Mouse (Mus musculus): Measurements from ENCODE around the gene Olfr611. TPM values are rescaled to one million over a fixed set of nuclear protein-coding genes. Genes with fewer than 3 reads are reported as not detected.
"Not testable (repeated sequence)": the region's sequence is repeated elsewhere in the genome, so short reads cannot be mapped to it uniquely, and the experiment has no call there.

Gene Olfr611
- not detected for total RNA-seq (2021)

DNA sequence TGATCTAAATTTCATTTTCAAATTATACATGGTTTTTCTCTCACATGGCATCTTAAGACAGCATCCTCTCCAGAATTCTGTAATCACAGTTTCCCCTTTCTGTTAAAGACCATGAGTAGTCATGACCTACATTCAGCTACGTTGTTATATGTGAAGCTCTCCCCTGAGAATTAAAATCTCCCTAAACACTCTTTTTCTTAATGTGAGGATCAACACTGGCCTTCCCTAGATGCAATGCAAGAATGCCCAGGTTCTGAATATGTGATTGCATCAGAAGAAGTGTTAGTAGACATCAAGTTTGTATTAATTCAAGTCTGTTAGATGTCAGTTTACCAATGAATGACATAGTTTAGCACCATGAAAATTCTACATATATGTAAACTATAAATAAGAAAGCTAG, at the start of gene Olfr611:
Gene Olfr611, minus strand, starts transcription at position 101 of the 400 bp plus-strand sequence.
- DNase-seq; intact Hi-C loops (cut with DNase I): not testable (repeated sequence)

DNA sequence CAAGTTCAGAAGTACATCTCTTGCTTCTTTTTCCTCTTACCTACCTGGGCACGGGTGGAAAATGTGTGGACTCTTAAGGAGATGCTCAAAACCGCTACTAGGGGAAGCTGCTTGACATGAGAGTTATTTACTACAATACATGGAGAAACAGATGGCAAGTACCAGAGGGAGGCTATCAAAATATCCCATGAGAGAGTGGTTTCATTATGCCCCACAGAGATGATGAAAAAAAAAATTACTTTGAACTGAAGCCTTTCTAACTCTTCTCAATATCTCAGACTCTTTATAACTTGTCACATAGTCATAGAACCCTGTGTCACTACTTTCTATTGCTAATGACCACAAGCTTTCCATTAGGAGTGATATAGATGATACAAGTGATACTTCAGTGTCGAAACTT, 48.4 kb upstream of the Olfr611 start, which contains the start of gene Olfr616:
Gene Olfr616, minus strand, starts transcription at position 101 of the 400 bp plus-strand sequence.
- DNase-seq = no peak
- intact Hi-C loops (cut with DNase I) = loop anchor here (10.0 kb wide), 1 partner anchor 74 kb away; the partner anchor contains the start of gene Olfr609

DNA sequence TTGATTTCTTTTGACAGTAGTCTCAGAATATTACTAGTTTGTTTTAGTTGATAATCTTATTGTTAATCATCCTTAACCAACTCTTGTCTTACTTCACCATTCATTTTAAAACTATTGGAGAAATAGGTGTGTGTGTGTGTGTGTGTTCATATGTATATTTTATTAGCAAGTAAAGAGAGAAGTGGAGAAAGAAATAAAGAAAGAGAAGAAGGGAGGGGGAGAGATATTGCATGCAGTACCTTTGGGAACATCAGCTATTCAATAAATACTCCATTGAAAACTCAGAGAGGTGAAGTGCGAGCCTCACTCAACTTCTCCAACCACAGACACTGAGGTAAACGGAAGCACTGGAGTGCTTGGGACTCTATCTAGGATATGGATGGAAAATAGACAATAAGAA, 35.1 kb upstream of the Olfr611 start, which contains the start of gene Olfr615:
Gene Olfr615, plus strand, starts transcription at position 301 of the 400 bp plus-strand sequence.
- no peak for DNase-seq
- intact Hi-C loops (cut with DNase I) = no loop called here

DNA sequence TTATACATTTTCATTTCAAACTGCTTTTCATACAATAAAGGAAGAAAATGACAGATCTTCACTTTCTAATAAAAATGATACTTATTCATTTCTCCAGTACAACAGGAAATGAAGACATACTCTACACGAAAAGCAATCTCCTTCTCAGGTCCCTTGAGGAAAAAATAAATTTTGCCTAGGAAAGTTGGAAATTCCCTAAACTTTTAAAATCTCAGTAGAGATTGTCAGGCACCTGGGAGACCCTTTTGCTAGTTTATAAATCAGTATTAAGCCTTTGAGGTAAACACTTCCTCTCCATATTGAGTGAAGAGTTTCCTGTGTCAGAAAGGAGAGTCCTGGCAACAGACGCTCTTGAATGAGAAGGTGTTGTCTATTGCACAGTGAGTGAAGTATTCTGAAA, 27.1 kb upstream of the Olfr611 start, which contains the start of gene Olfr613:
Gene Olfr613, plus strand, starts transcription at position 301 of the 400 bp plus-strand sequence.
- intact Hi-C loops (cut with DNase I) = no loop called here
- DNase-seq = no peak

DNA sequence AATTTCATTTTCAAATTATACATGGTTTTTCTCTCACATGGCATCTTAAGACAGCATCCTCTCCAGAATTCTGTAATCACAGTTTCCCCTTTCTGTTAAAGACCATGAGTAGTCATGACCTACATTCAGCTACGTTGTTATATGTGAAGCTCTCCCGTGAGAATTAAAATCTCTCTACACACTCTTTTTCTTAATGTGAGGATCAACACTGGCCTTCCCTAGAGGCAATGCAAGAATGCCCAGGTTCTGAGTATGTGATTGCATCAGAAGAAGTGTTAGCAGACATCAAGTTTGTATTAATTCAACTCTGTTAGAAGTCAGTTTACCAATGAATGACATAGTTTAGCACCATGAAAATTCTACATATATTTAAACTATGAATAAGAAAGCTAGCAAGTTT, 22.0 kb upstream of the Olfr611 start, which contains the start of gene Olfr612:
Gene Olfr612, minus strand, starts transcription at position 101 of the 400 bp plus-strand sequence.
- intact Hi-C loops (cut with DNase I); DNase-seq: not testable (repeated sequence)

DNA sequence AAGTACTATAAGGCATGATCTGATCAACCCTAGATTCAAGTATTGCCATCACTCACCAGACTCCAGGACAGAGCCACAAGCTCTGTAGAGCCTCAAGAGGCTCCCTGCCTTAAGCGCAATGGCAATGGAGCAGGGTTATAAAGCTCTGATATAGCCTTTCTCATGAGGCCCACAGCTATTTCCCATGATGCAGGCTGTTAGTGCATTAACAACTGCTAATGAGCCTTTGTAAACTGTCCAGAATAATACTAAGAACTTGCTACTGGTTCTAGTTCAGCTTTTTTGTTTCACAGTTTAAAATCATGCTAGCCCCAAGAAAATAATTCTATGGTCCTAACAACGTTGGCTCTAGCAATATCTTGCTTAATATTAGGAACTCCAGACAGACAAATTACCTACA, 8.6 kb downstream of the Olfr611 start, which contains the start of gene Olfr610:
Gene Olfr610, minus strand, starts transcription at position 101 of the 400 bp plus-strand sequence.
- DNase-seq = no peak
- intact Hi-C loops (cut with DNase I) = no loop called here

DNA sequence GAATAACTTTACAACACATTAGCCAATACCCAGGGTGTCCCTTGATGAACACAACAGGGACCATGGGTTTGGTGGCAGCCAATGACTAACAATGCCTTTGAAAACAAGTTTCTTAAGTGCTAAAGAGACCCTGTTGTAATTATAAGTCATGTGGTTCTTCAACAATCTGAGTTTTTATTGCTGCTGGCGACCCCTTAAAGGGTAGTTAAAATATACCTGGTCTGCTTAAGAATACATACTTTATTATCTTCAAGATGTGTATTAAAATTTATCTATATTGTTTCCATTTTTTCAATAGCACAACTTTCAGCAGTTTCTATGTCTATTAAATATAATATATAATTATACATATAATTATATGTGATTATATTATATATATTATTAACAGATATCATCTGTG, 22.7 kb downstream of the Olfr611 start, which contains the start of gene Olfr609:
Gene Olfr609, minus strand, starts transcription at position 101 of the 400 bp plus-strand sequence.
- DNase-seq = no peak
- intact Hi-C loops (cut with DNase I) = loop anchor here (10.0 kb wide), 1 partner anchor 67 kb away; the partner anchor contains the start of gene Olfr616

DNA sequence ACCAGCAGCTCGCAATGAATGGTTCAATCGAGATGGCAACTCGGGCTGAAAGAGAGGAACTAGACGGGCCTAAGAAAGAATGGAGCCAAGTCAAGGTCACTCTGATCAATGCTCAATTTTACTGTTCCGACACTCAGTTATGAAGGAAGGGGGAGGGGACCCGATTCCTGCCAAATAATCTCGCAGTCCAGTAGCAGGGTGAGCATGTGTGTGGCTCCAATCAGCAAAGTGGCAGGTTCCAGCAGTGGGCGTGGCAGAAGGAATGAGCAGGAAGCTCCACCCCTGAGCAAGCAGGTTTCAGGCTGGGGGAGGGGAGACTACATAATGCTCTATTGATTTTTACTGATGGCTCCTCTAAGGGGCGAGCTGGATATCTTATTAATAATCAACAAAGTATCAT, 43.5 kb downstream of the Olfr611 start:
- DNase-seq; intact Hi-C loops (cut with DNase I): not testable (repeated sequence)

DNA sequence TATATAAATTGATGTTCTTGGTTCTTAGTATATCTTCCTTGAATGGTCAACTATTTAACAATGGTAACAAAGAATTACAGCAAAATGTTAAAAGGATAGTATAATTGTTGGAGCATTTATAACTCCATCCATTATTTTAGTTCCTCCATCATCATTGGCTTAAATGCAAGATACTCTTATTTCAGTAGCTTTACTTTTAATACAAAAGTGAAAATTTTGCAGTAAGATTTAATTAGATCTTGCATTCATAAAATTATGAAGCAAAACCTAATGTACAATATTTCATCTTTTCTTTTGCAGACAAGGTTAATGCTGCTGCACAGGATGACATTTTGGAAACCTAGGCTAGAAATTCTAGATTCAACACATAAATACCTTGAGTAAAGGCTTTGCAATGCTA, 51.1 kb downstream of the Olfr611 start, which contains the start of gene Olfr608:
Gene Olfr608, plus strand, starts transcription at position 301 of the 400 bp plus-strand sequence.
- intact Hi-C loops (cut with DNase I) = no loop called here
- DNase-seq = no peak

Other genes starting within 250 kb of the Olfr611 start
- not detected for gene Olfr596, start 215.2 kb downstream of the Olfr611 start, total RNA-seq (2021)
- not detected for gene Olfr597, start 204.5 kb downstream of the Olfr611 start, total RNA-seq (2021)
- gene Olfr598, start 197.3 kb downstream of the Olfr611 start, total RNA-seq (2021) = not detected
- not detected for gene Olfr599, start 184.9 kb downstream of the Olfr611 start, total RNA-seq (2021)
- gene Olfr600, start 171.2 kb downstream of the Olfr611 start, total RNA-seq (2021) = not detected
- gene Olfr601, start 158.2 kb downstream of the Olfr611 start, total RNA-seq (2021) = not detected
- not detected for gene Olfr603, start 134.7 kb downstream of the Olfr611 start, total RNA-seq (2021)
- gene Usp17lc, start 105.8 kb downstream of the Olfr611 start, total RNA-seq (2021) = not detected
- gene Olfr605, start 75.4 kb downstream of the Olfr611 start, total RNA-seq (2021) = not detected
- gene Olfr606, start 71.8 kb downstream of the Olfr611 start, total RNA-seq (2021) = not detected
- not detected for gene Olfr607, start 56.7 kb downstream of the Olfr611 start, total RNA-seq (2021)
- gene Olfr608, start 51.0 kb downstream of the Olfr611 start, total RNA-seq (2021) = under 1 TPM; 0.17 to 0.62 TPM
- not detected for gene Olfr609, start 22.8 kb downstream of the Olfr611 start, total RNA-seq (2021)
- not detected for gene Olfr610, start 8.7 kb downstream of the Olfr611 start, total RNA-seq (2021)
- gene Olfr612, start 21.9 kb upstream of the Olfr611 start, total RNA-seq (2021) = not detected
- not detected for gene Olfr613, start 27.2 kb upstream of the Olfr611 start, total RNA-seq (2021)
- gene Olfr615, start 35.2 kb upstream of the Olfr611 start, total RNA-seq (2021) = not detected
- gene Olfr616, start 48.3 kb upstream of the Olfr611 start, total RNA-seq (2021) = not detected
- gene Olfr617, start 52.2 kb upstream of the Olfr611 start, total RNA-seq (2021) = not detected
- gene Olfr618, start 69.3 kb upstream of the Olfr611 start, total RNA-seq (2021) = not detected
- not detected for gene Olfr619, start 79.7 kb upstream of the Olfr611 start, total RNA-seq (2021)
- gene Olfr620, start 91.7 kb upstream of the Olfr611 start, total RNA-seq (2021) = not detected
- not detected for gene Olfr622, start 121.9 kb upstream of the Olfr611 start, total RNA-seq (2021)
- gene Olfr623, start 142.9 kb upstream of the Olfr611 start, total RNA-seq (2021) = not detected
- not detected for gene Olfr624, start 150.3 kb upstream of the Olfr611 start, total RNA-seq (2021)
- not detected for gene Olfr625-ps1, start 161.9 kb upstream of the Olfr611 start, total RNA-seq (2021)
- not detected for gene Olfr243, start 193.8 kb upstream of the Olfr611 start, total RNA-seq (2021)
- not detected for gene Olfr628, start 209.5 kb upstream of the Olfr611 start, total RNA-seq (2021)
- not detected for gene Olfr629, start 224.1 kb upstream of the Olfr611 start, total RNA-seq (2021)
- gene Olfr630, start 236.5 kb upstream of the Olfr611 start, total RNA-seq (2021) = not detected

All from heart, postnatal 10 days (tissue).